Mouse (Mus musculus) cerebellum, adult 9-10 months (tissue): ENCODE results near the gene Npas1.

Source experiments
- DNase-seq: peaks from one replicate; pipeline ENCODE4 v3.0.0; 2022

Gene Npas1

DNA sequence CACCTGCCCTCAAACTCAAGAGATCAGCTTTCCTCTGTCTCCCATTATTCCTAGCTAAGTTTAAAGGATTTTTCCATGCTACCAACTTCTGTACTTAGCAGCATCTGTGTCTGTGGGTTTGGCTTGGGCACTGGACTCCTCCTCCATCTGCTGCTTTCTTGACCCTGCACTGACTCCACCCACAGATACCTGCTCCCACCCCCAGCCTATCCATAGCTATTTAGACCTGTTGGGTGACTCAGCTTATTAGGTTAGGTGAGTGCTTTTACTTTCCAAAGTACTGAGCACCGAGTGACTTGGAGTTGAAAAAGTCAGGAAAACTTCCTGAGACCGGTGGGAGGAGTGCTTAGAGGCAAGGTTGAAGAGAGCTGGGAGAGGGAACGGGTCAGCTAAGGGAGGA, 62.1 kb downstream of the Npas1 start:
- DNase-seq = no peak

DNA sequence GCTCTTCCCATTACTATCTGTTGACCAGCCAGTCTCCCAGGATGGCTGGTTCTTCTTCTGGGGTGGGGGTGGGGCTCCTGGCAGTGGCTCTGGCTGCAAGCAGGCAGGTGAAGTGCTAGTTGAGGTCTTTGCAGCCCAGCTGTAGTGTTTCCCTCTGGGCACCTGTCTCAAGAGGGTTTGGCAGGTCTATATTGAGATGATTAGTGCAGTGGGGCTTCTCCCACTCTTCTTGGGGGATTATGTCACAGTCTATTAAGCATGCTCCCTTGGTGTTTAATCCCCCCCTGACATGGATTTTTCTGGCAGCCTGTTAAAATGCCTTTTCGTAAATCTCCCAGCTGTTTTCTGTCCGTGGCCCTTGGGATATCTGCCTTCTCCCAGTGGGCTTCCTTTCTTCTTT, 64.6 kb downstream of the Npas1 start:
- no peak for DNase-seq

DNA sequence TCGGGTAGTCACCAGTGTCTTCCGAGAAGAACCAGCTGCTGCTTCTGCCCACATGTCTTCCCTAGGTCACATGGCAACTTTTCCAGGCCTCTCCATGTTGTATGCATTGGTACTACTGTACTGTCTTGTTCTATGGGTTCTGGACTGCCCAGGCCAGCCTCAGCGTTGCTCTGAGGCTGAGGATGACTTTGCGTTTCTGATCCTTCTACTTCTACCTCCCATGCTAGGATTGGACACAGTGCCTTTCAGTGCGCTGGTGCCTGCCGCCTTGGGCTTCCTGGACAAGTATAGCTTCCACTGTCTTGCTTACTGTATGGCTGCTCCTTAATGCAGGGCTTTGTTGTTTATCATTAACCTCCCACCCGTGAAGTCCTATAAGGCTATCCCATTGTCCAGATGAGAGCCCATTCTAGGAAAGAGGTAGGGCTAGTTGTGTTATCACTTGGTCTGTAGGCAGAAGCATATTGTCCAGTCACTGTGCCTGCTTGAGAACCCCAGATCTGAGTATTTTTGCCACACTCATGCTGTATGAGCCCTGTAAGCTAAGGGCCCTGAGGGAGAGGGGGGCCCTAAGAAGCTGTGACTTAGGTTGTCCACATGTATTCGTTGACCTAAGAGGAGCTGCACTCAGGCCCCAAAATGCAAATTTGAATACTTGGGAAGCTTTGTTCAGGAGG, 65.2 kb downstream of the Npas1 start:
- no peak for DNase-seq

DNA sequence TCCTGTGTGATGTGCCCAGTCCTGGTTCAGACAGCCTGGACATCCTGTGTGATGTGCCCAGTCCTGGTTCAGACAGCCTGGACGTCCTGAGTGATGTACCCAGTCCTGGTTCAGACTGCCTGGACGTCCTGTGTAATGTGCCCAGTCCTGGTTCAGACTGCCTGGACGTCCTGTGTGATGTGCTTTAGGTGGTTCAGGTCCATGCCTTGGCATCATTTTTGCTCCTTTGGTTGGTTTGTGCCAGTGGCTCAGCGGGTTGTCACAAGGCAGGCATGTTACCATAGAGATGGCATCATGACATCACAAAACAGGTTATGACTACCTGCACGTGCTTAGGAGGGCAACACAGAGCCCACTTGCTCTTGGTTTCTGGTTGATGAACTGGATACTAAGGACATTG, 66.4 kb downstream of the Npas1 start:
- DNase-seq = peak; percentile 26

DNA sequence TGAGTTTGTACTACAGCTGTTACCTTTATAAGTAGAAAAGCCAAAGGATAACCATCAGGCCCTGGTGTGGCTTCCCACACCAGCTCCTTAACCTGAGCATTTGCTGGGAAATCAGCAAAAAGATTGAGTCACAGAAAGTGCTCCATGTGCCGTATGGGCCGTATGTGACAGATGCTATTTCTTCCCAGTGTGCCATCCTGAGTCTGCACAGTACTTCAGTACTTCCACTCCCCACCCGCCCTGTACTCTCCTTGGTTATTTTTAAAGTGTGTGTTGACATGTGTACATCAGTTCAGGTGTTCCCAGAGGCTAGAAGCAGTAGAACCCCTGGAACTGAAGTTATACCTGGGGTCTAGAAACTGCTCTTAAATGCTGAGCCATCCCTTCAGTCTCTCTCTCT, 70.5 kb downstream of the Npas1 start:
- DNase-seq = no peak
